Mouse (Mus musculus): ENCODE measurements around the gene Ptrh2. TPM values are rescaled to one million over a fixed set of nuclear protein-coding genes. Genes with fewer than 3 reads are reported as not detected.
A peak's percentile ranks its signal among the peaks of the same experiment; 100 is the strongest.

The Ptrh2 gene
- 0.80 and 1.3 TPM in 2 replicates for polyA plus RNA-seq (2012)

GRCm38 (mm10) chr11:86683395-86684125 lies at the start of gene Ptrh2, which contains the start of gene Vmp1:
Gene Ptrh2 (plus strand): TSS chr11:86683985.
Gene Vmp1 (minus strand): TSS chr11:86683836.
- no peak for TF ChIP-seq GATA1 (IDR thresholded peaks at IDR 0.05; ENCODE audit: low read length)

- TF ChIP-seq GATA1 (IDR thresholded peaks at IDR 0.05; ENCODE audit: low read length), result no peak
These were observed 49.4 kb upstream of the Ptrh2 start for GRCm38 (mm10) chr11:86634396-86634795.

GRCm38 (mm10) chr11:86637697-86638096 lies 46.1 kb upstream of the Ptrh2 start:
- no peak for TF ChIP-seq GATA1 (IDR thresholded peaks at IDR 0.05; ENCODE audit: low read length)

GRCm38 (mm10) chr11:86641714-86642113 lies 42.1 kb upstream of the Ptrh2 start:
- no peak for TF ChIP-seq GATA1 (IDR thresholded peaks at IDR 0.05; ENCODE audit: low read length)

GRCm38 (mm10) chr11:86644553-86644952 lies 39.2 kb upstream of the Ptrh2 start:
- no peak for TF ChIP-seq GATA1 (IDR thresholded peaks at IDR 0.05; ENCODE audit: low read length)

GRCm38 (mm10) chr11:86646136-86646834 lies 37.5 kb upstream of the Ptrh2 start:
- no peak for TF ChIP-seq GATA1 (IDR thresholded peaks at IDR 0.05; ENCODE audit: low read length)

GRCm38 (mm10) chr11:86646885-86647459 lies 36.8 kb upstream of the Ptrh2 start:
- no peak for TF ChIP-seq GATA1 (IDR thresholded peaks at IDR 0.05; ENCODE audit: low read length)

GRCm38 (mm10) chr11:86647706-86648447 lies 35.9 kb upstream of the Ptrh2 start:
- TF ChIP-seq GATA1 (IDR thresholded peaks at IDR 0.05; ENCODE audit: low read length), result no peak

- no peak for TF ChIP-seq GATA1 (IDR thresholded peaks at IDR 0.05; ENCODE audit: low read length)
These were observed 34.2 kb upstream of the Ptrh2 start for GRCm38 (mm10) chr11:86649542-86649941.

GRCm38 (mm10) chr11:86650676-86651075 lies 33.1 kb upstream of the Ptrh2 start:
- TF ChIP-seq GATA1 (IDR thresholded peaks at IDR 0.05; ENCODE audit: low read length), result no peak

GRCm38 (mm10) chr11:86652578-86652979 lies 31.2 kb upstream of the Ptrh2 start:
- TF ChIP-seq GATA1 (IDR thresholded peaks at IDR 0.05; ENCODE audit: low read length), result no peak

GRCm38 (mm10) chr11:86653446-86653845 lies 30.3 kb upstream of the Ptrh2 start:
- TF ChIP-seq GATA1 (IDR thresholded peaks at IDR 0.05; ENCODE audit: low read length), result no peak

GRCm38 (mm10) chr11:86654096-86654495 lies 29.7 kb upstream of the Ptrh2 start:
- TF ChIP-seq GATA1 (IDR thresholded peaks at IDR 0.05; ENCODE audit: low read length), result no peak

- TF ChIP-seq GATA1 (IDR thresholded peaks at IDR 0.05; ENCODE audit: low read length), result no peak
These were observed 28.1 kb upstream of the Ptrh2 start for GRCm38 (mm10) chr11:86655671-86656070.

- peak; percentile 32 for TF ChIP-seq GATA1 (IDR thresholded peaks at IDR 0.05; ENCODE audit: low read length)
These were observed 26.8 kb upstream of the Ptrh2 start for GRCm38 (mm10) chr11:86656849-86657567.

Measured in G1E-ER4 (cell line).